Mouse (Mus musculus): ENCODE data around the gene Cers3. TPM values are rescaled to one million over a fixed set of nuclear protein-coding genes. Genes with fewer than 3 reads are reported as not detected.

Cers3 gene
- total and polyA plus RNA-seq, 3 experiments = 0.13 to 0.23 (median 0.19) TPM

DNA sequence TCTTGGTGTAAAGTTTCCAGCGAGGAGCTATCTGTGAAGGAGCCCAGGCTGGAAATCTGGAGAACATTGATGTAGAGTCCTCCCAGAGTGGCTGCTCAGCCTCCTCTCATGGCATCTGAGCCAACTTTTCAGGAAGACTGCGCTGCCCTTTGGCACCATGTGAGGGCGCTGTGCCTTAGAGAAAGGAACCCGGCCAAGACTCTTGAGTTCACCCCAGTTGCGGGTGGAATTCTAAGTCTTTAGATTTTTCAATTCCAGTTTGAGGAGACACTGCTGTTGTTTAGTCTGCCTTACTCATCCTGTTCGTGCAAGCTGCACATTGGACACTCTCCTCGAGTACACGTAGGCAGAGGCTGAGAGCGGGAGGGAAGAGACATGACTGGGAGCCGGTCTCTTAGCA, 98.7 kb downstream of the Cers3 start:
- H3K4me2 ChIP-seq (ENCODE audit: insufficient read depth, low read depth, poor library complexity, severe bottlenecking) = no peak overlapping the region
- dilution Hi-C loops (cut with MboI; ENCODE audit: extremely low pct_ligation_motif_present, extremely low pct_unique_long_range_greater_than_20kb, low sequenced_read_pairs) (no loop called here), in situ Hi-C loops (cut with MboI; ENCODE audit: low pct_ligation_motif_present, low pct_unique_long_range_greater_than_20kb, low sequenced_read_pairs) (loop anchor here (25.0 kb wide), 1 partner anchor 370 kb away; the partner anchor contains the start of gene Lysmd4)
- DNase-seq (ENCODE audit: extremely low read depth) = peak; percentile 7
- peaks cover 0 to 7% of the 10 kb centered on the region in 2 experiments; a peak in 1 of 4 replicates for H3K4me1 ChIP-seq (ENCODE audit: control insufficient read depth in 1 of 2, insufficient read depth in 2 of 2)
- H3K27me3 ChIP-seq (replicated peaks) = peaks cover 77% of the 10 kb centered on the region
- H3K79me2 ChIP-seq (replicated peaks; ENCODE audit: control insufficient read depth, extremely low read depth, insufficient read depth, poor library complexity, severe bottlenecking) = no peaks in the 10 kb centered on the region
- H3K36me3 ChIP-seq (replicated peaks in 1 of 2; ENCODE audit: control insufficient read depth in 1 of 2, insufficient read depth in 1 of 2, low read length in 1 of 2) = no peaks in the 10 kb centered on the region
- H3K4me3 ChIP-seq (replicated peaks in 1 of 3; ENCODE audit: low read depth in 2 of 3, low read length in 2 of 3, poor library complexity in 1 of 3) = no peak overlapping the region
- H3K9me3 ChIP-seq (replicated peaks; ENCODE audit: low read length) = peaks cover 9% of the 10 kb centered on the region
- H3K9ac ChIP-seq (ENCODE audit: insufficient read depth, low read depth) = no peak overlapping the region
- H3K27ac ChIP-seq (ENCODE audit: insufficient read depth, low read depth) = no peak overlapping the region
- TF ChIP-seq SMC3 (IDR thresholded peaks at IDR 0.05; ENCODE audit: low read depth, low read length) = peak; percentile 37
- no peak for TF ChIP-seq IRF4 (IDR thresholded peaks at IDR 0.05; ENCODE audit: low read depth, low read length)
- no peak for TF ChIP-seq ZC3H11A (IDR thresholded peaks at IDR 0.05; ENCODE audit: low read depth, low read length)
- TF ChIP-seq BHLHE40 (IDR thresholded peaks at IDR 0.05; ENCODE audit: low read depth, low read length) = no peak
- TF ChIP-seq MXI1 (IDR thresholded peaks at IDR 0.05; ENCODE audit: low read depth, low read length) = no peak
- peak; percentile 36 for TF ChIP-seq RAD21 (IDR thresholded peaks at IDR 0.05; ENCODE audit: low read depth, low read length)
- TF ChIP-seq CTCF (conservative IDR thresholded peaks at IDR 0.05 in 1 of 2, IDR thresholded peaks at IDR 0.05 in 1 of 2; ENCODE audit: low read depth in 2 of 2, low read length in 2 of 2) = peak; percentile 33 to 60; a peak in 3 of 4 replicates

DNA sequence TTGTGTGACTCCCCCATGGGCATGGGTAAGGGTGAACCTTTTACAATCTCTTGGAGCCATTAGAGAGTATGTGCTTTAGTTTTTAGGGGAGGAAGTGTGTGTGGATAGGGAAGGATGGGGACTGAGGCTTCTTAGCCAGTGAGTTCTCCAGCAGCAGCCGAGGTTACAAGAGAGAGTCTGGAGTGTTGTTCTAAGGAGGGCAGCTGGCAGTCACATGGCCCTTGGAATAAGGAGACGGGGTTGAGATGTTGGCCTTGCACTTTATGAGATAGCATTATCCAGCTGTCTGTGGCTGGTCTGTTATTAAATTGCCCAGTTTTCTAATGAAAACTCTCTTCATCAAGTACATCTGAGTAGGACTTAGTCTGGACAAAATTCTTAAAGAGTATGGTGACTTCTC, 100.5 kb downstream of the Cers3 start:
- Histone ChIP-seq H3K27ac (ENCODE audit: insufficient read depth, low read depth) (no peak overlapping the region), H3K9me3 (replicated peaks; ENCODE audit: low read length) (peaks cover 9% of the 10 kb centered on the region), H3K4me3 (replicated peaks in 1 of 3; ENCODE audit: low read depth in 2 of 3, low read length in 2 of 3, poor library complexity in 1 of 3) (no peak overlapping the region), H3K27me3 (replicated peaks) (peaks cover 70% of the 10 kb centered on the region), H3K79me2 (replicated peaks; ENCODE audit: control insufficient read depth, extremely low read depth, insufficient read depth, poor library complexity, severe bottlenecking) (no peaks in the 10 kb centered on the region), H3K36me3 (replicated peaks in 1 of 2; ENCODE audit: control insufficient read depth in 1 of 2, insufficient read depth in 1 of 2, low read length in 1 of 2) (no peaks in the 10 kb centered on the region), H3K4me1 (ENCODE audit: control insufficient read depth in 1 of 2, insufficient read depth in 2 of 2) (peaks cover 0 to 7% of the 10 kb centered on the region in 2 experiments; a peak in 1 of 4 replicates), H3K4me2 (ENCODE audit: insufficient read depth, low read depth, poor library complexity, severe bottlenecking) (no peak overlapping the region), H3K9ac (ENCODE audit: insufficient read depth, low read depth) (no peak overlapping the region)
- TF ChIP-seq POLR2AphosphoS2 (IDR thresholded peaks at IDR 0.05; ENCODE audit: low read depth, low read length) (no peak), POLR2A (IDR thresholded peaks at IDR 0.05; ENCODE audit: low read depth, low read length) (no peak), BHLHE40 (IDR thresholded peaks at IDR 0.05; ENCODE audit: low read depth, low read length) (no peak), MAZ (IDR thresholded peaks at IDR 0.05; ENCODE audit: low read depth, low read length) (no peak), JUND (conservative IDR thresholded peaks at IDR 0.05; ENCODE audit: low read depth, low read length) (no peak), MEF2A (IDR thresholded peaks at IDR 0.05; ENCODE audit: borderline replicate concordance, low read depth, low read length) (no peak), CHD1 (IDR thresholded peaks at IDR 0.05; ENCODE audit: low read depth, low read length) (no peak), SMC3 (IDR thresholded peaks at IDR 0.05; ENCODE audit: low read depth, low read length) (no peak), ETS1 (conservative IDR thresholded peaks at IDR 0.05; ENCODE audit: low read depth, low read length) (no peak), ZC3H11A (IDR thresholded peaks at IDR 0.05; ENCODE audit: low read depth, low read length) (no peak), SIN3A (IDR thresholded peaks at IDR 0.05; ENCODE audit: low read length) (no peak), MAFK (IDR thresholded peaks at IDR 0.05; ENCODE audit: insufficient replicate concordance, low read length) (no peak), CHD2 (IDR thresholded peaks at IDR 0.05; ENCODE audit: low read length) (no peak), ZNF384 (IDR thresholded peaks at IDR 0.05; ENCODE audit: low read depth, low read length) (no peak), USF1 (IDR thresholded peaks at IDR 0.05; ENCODE audit: low read depth, low read length) (no peak)
- dilution Hi-C loops (cut with MboI; ENCODE audit: extremely low pct_ligation_motif_present, extremely low pct_unique_long_range_greater_than_20kb, low sequenced_read_pairs) = no loop called here
- DNase-seq (ENCODE audit: extremely low read depth) = no peak
- in situ Hi-C loops (cut with MboI; ENCODE audit: low pct_ligation_motif_present, low pct_unique_long_range_greater_than_20kb, low sequenced_read_pairs) = loop anchor here (25.0 kb wide), 1 partner anchor 368 kb away; the partner anchor contains the start of gene Lysmd4
